Mouse (Mus musculus) midbrain, postnatal 0 days (tissue): Measurements from ENCODE around the gene Pphln1. TPM values are rescaled to one million over a fixed set of nuclear protein-coding genes. Genes with fewer than 3 reads are reported as not detected.

Experiments used
- ATAC-seq: fragments of 200-750 bp; cut with Nextera tagmentation; 2 replicates; pipeline ENCODE4 v1.8.0; 2017; ENCODE audit warnings: moderate number of reproducible peaks, mild to moderate bottlenecking, moderate TSS enrichment, moderate library complexity; ENCODE audit not compliant: low FRiP score
- DNase-seq: peaks from one replicate; pipeline ENCODE4 v3.0.0-alpha.2; 2015; ENCODE audit warnings: low spot score
- H3K27ac ChIP-seq: fragments of 300-500 bp; sonication (generic); 2 replicates; pipeline ENCODE4 v1.5.1; 2014; ENCODE audit warnings: low read depth, mild to moderate bottlenecking, low read length, mixed read lengths
- H3K27me3 ChIP-seq: fragments of 300-500 bp; sonication (generic); 2 replicates; pipeline ENCODE4 v1.6.1; 2014; ENCODE audit warnings: low read length, control low read depth, mixed read lengths; ENCODE audit not compliant: insufficient read depth
- H3K36me3 ChIP-seq: fragments of 300-500 bp; sonication (generic); 2 replicates; pipeline ENCODE4 v1.6.1; 2014; ENCODE audit warnings: low read length, control low read depth, mixed read lengths; ENCODE audit not compliant: insufficient read depth
- H3K4me1 ChIP-seq: fragments of 300-500 bp; sonication (generic); 2 replicates; pipeline ENCODE4 v1.6.1; 2014; ENCODE audit warnings: mild to moderate bottlenecking, control low read depth, antibody characterized with exemption, low read length, mixed read lengths; ENCODE audit not compliant: insufficient read depth
- H3K4me2 ChIP-seq: fragments of 300-500 bp; sonication (generic); 2 replicates; pipeline ENCODE4 v1.6.1; 2014; ENCODE audit warnings: low read depth, mild to moderate bottlenecking, low read length, mixed read lengths; ENCODE audit not compliant: poor library complexity, severe bottlenecking
- H3K4me3 ChIP-seq: fragments of 300-500 bp; sonication (generic); 2 replicates; pipeline ENCODE4 v1.5.1; 2014; ENCODE audit warnings: low read depth, mild to moderate bottlenecking, low read length, moderate library complexity
- H3K9ac ChIP-seq: fragments of 300-500 bp; sonication (generic); replicated peaks from 2 replicates; pipeline ENCODE4 v1.6.1; 2014; ENCODE audit warnings: mild to moderate bottlenecking, low read length, moderate library complexity, mixed read lengths; ENCODE audit not compliant: poor library complexity, severe bottlenecking
- H3K9me3 ChIP-seq: fragments of 300-500 bp; sonication (generic); 2 replicates; pipeline ENCODE4 v1.6.1; 2016; ENCODE audit warnings: low read length, control low read depth
- CTCF ChIP-seq: IDR thresholded peaks from 2 replicates; pipeline ENCODE4 v1.5.1; 2016; ENCODE audit warnings: antibody characterized with exemption, mild to moderate bottlenecking
- WGBS: fragments of 180-500 bp; shearing (Covaris S2); extraction: QIAGEN DNeasy Blood & Tissue Kit; methylation state at CpG from one replicate; pipeline ENCODE4 v1.1.7; 2014; 5-methylcytosine and 5-hydroxymethylcytosine counted together
- polyA plus RNA-seq: library from polyadenylated mRNA; unstranded; fragments of >200 nt; fragmentation: Nextera tagmentation; extraction: Ambion mirVana; gene quantifications from 2 replicates; pipeline ENCODE4 v1.2.1, GENCODE M21; 2015
- total RNA-seq: library from RNA; depleted of rRNA; stranded (reverse); fragments of >200 nt; gene quantifications from 2 replicates; pipeline ENCODE4 v1.2.3, GENCODE M21; 2014

The Pphln1 gene
- total and polyA plus RNA-seq, 2 experiments from 2014 or later = 19.7 to 35.2 TPM

DNA sequence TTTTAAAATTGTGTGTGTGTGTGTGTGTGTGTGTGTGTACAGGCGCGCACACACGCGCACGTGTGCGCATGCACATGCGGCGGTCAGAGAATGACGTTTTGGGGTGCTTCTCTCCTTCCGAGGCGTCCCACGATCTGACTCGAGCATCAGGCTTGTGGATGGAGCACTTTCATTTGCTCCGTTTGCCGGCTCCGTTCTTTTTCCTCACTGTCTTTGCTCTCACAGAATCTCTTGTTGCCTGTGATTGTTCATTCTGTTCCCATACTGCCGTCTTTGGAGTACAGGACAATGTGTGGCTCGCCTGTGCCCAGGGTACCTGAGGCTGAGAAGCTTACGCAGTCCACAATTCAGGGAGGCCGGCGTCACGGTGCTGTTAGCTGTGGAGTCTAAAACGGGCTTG, 62.9 kb downstream of the Pphln1 start:
- Histone ChIP-seq H3K4me2 (no peak overlapping the region), H3K9me3 (no peaks in the 10 kb centered on the region), H3K27me3 (no peaks in the 10 kb centered on the region), H3K27ac (no peak overlapping the region), H3K36me3 (peaks cover 2% of the 10 kb centered on the region; the same call in 1 of the 2 replicates), H3K4me3 (no peak overlapping the region), H3K9ac (no peak overlapping the region), H3K4me1 (no peaks in the 10 kb centered on the region)
- TF ChIP-seq CTCF = no peak
- DNase-seq = no peak
- 90% methylated on average over 23 of the region's 23 CpGs for WGBS
- no peak for ATAC-seq

- Histone ChIP-seq H3K4me2 (no peak overlapping the region; the same call in 1 of the 2 replicates), H3K36me3 (no peaks in the 10 kb centered on the region), H3K9me3 (no peaks in the 10 kb centered on the region), H3K27me3 (no peaks in the 10 kb centered on the region), H3K27ac (no peak overlapping the region), H3K4me1 (0 out of 2 replicates have a peak, but pooled peaks cover 2% of the 10 kb centered on the region), H3K4me3 (no peak overlapping the region), H3K9ac (no peak overlapping the region)
- TF ChIP-seq CTCF = no peak
- WGBS = 35% methylated on average over 12 of the region's 12 CpGs
- peak; percentile 38 for DNase-seq
- ATAC-seq = no peak
Observed at GRCm38 (mm10) chr15:93471651-93472050, 73.5 kb downstream of the Pphln1 start.

DNA sequence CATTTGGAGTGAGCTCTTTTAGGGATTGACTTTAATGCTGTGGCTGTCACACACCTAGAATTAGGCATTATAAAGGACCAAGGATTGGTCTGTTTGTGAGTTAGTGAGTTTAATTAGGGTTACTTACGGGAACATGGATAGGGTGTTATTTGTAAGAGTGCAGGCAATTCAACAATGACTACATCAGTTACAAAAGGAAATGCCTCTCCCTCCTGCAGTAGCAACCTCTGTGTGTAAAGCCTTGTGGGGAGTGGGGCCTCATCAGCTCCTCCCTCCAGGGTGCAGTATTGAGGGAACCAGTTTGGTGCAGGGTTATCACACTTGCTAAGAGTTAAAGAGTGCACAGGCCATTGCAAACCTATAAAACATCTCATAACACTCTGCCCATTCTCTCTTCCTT, 73.9 kb downstream of the Pphln1 start:
- TF ChIP-seq CTCF = no peak
- no peaks in the 10 kb centered on the region for H3K27me3 ChIP-seq
- no peak overlapping the region for H3K4me2 ChIP-seq
- ATAC-seq (no peak), DNase-seq (no peak)
- H3K27ac ChIP-seq = no peak overlapping the region
- no peak overlapping the region for H3K9ac ChIP-seq
- H3K4me1 ChIP-seq = 0 out of 2 replicates have a peak, but pooled peaks cover 2% of the 10 kb centered on the region
- no peaks in the 10 kb centered on the region for H3K36me3 ChIP-seq
- WGBS = 48% methylated on average over 1 of the region's 1 CpGs
- no peaks in the 10 kb centered on the region for H3K9me3 ChIP-seq
- no peak overlapping the region for H3K4me3 ChIP-seq

GRCm38 (mm10) chr15:93474277-93474676, 76.1 kb downstream of the Pphln1 start:
- Histone ChIP-seq H3K36me3 (no peaks in the 10 kb centered on the region), H3K4me3 (no peak overlapping the region), H3K9ac (no peak overlapping the region), H3K4me2 (no peak overlapping the region), H3K27ac (no peak overlapping the region), H3K9me3 (no peaks in the 10 kb centered on the region), H3K27me3 (no peaks in the 10 kb centered on the region), H3K4me1 (0 out of 2 replicates have a peak, but pooled peaks cover 2% of the 10 kb centered on the region)
- TF ChIP-seq CTCF = no peak
- DNase-seq = no peak
- ATAC-seq = no peak
- 84% methylated on average over 3 of the region's 3 CpGs for WGBS

- H3K9ac ChIP-seq = no peak overlapping the region
- H3K9me3 ChIP-seq = no peaks in the 10 kb centered on the region
- 0 out of 2 replicates have a peak, but pooled peaks cover 2% of the 10 kb centered on the region for H3K4me1 ChIP-seq
- H3K27ac ChIP-seq = no peak overlapping the region
- no peaks in the 10 kb centered on the region for H3K27me3 ChIP-seq
- H3K4me3 ChIP-seq = no peak overlapping the region
- ATAC-seq (no peak), DNase-seq (no peak)
- WGBS = 90% methylated on average over 8 of the region's 8 CpGs
- no peak for TF ChIP-seq CTCF
- no peaks in the 10 kb centered on the region for H3K36me3 ChIP-seq
- H3K4me2 ChIP-seq = no peak overlapping the region
Observed at GRCm38 (mm10) chr15:93475688-93476087, 77.5 kb downstream of the Pphln1 start.

- Histone ChIP-seq H3K36me3 (no peaks in the 10 kb centered on the region), H3K4me3 (no peak overlapping the region), H3K27ac (no peak overlapping the region), H3K4me2 (no peak overlapping the region), H3K9me3 (no peaks in the 10 kb centered on the region), H3K27me3 (no peaks in the 10 kb centered on the region), H3K9ac (no peak overlapping the region), H3K4me1 (no peaks in the 10 kb centered on the region)
- TF ChIP-seq CTCF = no peak
- ATAC-seq (no peak), DNase-seq (peak; percentile 50)
- 86% methylated on average over 4 of the region's 4 CpGs for WGBS
Observed at GRCm38 (mm10) chr15:93477729-93478128, 79.6 kb downstream of the Pphln1 start.
